Mouse (Mus musculus) thymus, postnatal 10 days (tissue): ENCODE measurements around the gene Gm20388.

Source experiments
- DNase-seq, 2 experiments: peaks; one replicate each; pipeline ENCODE4 v3.0.0; 2021; ENCODE audit warnings: low spot score in 2 of 2

Gene Gm20388

DNA sequence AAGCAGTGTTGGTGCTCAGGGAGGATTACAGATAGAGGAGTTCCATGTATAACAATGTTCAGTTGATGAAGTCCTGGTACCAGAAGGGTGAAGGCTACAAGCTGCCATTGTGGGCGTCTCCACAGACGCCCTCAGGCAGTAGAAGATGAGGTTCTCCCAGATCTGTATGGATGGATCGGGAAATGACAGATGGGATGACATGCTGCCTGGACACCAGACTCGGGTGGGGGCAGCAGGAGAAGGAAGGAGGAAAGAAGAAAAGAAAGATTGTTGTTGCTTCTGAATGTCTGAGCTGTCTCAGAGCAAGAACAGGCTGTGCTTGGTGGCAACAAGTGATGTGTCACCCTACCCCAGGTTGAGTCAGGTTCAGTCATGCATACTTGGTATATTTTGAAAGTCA is 2117.5 kb downstream of the Gm20388 start:
- DNase-seq: no peak

DNA sequence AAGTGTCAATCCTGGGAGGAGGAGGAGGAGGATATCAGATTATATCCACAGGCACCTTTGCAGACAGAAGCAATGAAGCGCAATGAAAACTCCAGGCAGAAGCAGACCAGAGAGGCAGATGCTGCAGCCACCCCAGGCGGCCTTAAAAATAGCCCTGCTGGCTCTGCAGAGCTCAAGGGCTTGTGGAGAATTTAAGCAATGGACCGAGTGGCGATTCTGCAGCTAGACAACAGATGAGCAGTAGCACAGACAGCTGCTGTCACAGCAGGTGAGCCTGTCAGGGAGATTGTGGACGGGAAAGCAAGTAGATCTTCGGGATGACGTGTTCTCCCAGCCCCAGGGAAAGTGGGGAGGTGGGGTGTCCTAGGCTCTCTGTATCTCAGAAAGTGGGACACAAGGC is 2120.3 kb downstream of the Gm20388 start:
- no peak for DNase-seq

DNA sequence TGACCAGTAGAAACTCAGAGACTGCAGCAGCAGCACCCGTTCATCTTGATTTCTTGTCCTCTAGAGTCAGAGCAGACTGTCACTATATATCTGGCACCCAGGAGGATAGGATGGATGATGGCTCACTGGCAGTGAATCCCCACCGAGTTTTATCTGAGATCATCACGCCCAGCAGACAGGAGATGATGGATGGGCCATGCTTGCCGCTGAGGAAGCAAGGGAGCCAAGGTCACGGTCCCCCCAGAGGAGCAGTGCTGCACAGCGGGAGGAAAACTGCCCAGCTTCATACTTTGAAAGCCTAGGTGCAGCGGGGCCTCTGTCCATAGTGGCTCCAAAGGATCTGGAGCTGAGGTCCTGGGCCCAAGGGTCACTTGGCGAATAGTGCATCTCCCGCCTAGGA is 2122.1 kb downstream of the Gm20388 start:
- DNase-seq: no peak

DNA sequence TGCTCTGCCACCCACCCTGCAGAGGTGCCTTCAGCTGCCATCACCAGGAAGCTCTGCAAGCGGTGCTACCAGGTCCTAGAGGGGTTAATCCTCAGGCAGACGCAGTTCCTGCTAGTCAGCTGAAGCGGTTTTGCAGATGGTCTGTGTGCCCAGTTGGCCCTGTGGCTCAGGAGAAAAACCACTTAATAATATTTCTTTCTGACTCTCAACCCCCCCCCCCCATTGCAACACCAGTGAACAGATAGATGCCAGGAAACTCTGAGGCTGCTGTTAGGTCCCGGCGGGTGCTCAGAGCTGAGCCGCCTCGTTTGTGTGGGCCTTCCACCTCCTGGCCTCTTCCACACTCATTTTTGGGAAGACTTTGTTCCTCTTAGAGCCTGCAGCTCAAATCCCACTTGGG is 2124.9 kb downstream of the Gm20388 start:
- no peak for DNase-seq

DNA sequence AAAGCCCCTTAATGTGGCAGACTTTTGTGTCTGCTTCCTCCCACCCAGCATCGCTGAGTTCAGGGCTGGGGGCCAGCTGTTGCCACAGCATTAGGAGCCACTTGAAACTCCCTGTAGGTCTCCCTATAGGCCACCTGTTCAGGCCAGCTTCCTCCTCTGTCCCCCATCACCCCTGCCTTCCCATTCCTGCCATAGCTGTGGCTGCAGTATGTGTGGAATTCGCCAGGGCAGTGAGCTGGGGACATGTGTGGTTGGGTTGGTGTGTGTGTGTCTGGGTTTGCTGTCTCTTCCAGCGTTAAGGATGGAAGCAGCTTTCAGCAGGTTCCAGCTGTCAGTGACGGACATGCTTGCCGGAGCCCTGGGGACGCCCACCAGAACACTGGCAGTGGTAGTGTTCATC is 2125.7 kb downstream of the Gm20388 start:
- DNase-seq: no peak

DNA sequence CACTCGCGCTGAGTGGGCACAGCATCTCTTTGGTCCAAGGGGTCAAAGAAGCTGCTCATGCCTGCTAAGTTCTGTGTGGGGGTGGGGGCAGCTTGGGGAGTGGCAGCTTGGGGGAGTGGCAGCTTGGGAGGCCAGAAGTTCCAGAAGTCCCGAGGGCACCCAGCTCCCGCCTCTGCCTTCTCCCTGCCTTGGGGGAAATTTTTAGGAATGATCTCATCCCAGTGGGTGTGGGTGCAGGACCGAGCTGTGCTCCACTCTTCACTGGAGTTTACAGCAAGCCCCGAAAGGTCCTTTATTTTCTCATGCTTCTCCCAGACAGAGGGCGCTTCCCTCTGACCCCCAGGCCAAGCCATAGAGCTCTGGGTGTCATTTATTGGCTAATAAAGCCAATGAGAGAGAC is 2126.6 kb downstream of the Gm20388 start:
- DNase-seq: no peak

DNA sequence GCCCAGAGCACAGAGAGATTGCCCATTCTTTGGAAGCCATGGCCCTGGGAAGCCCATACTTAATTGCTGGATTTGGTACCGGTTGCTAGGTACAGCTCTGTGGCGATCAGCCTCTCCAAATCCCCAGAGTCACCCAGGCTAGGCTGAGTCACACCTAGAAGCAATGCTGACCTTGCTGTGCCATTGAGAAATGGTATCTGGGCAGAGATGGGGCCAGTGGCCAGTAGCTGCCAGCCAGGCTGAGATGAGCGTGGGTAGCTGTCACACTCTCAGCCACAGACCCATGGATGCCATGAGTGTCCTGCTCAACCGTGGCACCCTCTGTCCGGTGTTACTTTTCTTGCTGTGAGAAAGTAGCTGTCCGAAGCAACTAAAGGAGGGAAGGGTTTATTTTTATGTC is 2127.4 kb downstream of the Gm20388 start:
- DNase-seq: no peak

DNA sequence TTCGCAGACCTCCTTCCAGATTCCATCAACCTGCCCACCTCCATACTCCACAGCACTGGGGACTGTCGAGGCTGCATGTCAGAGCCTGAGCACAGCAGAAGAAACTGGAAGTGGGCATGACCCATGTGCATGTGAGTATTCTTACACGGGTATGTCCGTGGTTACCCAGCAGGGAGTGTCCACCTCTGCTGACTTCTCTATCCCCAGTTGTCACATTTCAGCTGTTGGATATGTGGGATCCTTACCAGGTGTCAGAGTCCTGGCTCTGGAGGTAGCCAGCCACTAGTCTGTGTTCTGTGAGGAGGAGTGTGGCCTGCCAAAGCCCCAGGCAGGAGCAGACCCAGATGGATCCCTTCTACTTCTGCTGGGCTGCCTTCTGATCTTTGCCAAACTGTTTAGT is 2128.8 kb downstream of the Gm20388 start:
- DNase-seq: no peak

DNA sequence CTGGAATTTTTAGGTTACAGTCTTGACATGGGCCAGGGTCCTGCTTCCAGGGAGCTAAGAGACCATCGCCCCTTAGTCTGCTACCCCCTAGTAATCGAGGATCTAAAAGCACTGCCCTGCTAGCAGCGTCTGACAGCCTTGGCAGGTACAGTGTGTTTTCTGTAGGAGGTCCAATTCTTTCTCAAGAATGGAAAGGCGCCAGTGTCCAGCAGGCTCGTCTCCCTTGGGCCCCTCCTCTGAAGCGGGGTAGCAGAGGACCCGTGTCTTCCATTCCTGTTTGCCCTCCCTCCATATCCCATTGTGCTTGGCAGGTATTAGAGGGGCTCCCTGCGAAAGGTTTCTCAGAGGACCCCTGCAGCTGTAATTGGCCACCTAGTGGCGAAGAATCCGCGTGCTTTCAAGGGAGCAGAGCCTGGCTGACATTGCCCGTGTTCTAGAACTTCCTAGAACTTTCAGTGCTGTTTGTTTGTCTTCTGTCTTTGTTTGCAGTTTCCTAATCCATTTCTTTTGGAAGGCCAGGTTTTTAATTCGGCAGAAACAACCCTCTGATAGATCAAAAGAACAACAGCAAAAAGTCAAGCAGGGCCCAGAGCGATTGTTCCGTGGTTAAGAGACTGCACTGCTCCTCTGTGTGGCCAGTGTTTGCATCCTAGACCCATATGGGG is 2136.7 kb downstream of the Gm20388 start:
- DNase-seq: no peak

DNA sequence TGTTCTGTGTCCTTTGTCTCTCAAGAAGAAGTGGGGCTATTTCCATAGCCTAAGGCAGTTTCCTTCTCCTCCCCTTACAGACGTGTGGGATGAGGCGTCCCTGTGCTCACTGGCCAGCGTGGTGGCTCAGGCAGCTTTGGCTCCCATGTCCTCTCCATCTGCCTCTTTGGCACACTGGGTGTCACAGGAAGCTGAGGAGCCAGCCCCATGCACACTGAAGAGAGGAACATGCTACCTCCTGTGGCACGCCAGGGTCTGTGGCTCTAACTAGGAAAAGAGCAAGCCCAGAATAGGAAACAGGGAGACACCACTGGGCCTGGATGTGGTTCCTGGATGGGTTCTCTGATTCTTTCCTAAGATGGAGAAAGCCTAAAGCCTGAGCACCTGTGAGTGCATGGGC is 2138.6 kb downstream of the Gm20388 start:
- no peak for DNase-seq

DNA sequence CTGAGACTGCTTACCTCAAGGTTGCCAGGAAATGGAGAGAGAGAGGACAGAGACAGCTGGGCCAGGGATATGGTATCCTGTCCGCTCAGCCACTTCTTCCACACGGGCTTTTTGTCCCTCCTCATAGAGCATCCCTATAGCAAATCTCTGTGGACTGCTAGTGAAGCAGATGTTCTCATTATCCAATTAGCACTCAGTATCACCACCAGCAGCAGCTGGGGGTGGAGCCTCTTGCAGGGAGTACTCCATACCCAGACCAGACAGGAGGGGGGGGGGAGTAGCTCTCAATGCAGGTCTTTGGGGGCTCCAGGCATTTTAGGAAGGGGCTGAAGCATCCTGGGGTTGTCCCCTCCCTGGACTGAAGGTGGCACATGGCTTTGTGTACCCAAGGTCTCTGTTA is 2139.3 kb downstream of the Gm20388 start:
- no peak for DNase-seq

DNA sequence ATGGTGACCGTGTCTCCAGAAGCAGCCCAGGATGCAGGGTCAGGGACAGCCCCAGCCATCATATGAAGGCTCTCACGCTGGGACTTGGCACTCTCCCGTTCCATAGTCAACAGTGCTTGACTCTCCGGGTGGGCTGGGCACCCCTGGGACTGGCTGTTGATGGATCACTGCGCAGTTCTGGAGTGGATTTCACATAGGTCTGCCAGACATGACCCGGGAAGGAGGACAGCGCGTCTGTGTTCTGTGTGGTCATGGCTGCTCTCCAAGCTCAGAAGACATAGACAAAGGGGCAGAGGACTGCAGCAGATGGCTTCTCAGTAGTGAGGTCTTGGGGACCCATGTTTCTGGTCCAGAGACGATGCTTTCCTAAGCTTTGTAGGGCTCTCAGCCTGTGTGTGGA is 2140.0 kb downstream of the Gm20388 start:
- DNase-seq: no peak

DNA sequence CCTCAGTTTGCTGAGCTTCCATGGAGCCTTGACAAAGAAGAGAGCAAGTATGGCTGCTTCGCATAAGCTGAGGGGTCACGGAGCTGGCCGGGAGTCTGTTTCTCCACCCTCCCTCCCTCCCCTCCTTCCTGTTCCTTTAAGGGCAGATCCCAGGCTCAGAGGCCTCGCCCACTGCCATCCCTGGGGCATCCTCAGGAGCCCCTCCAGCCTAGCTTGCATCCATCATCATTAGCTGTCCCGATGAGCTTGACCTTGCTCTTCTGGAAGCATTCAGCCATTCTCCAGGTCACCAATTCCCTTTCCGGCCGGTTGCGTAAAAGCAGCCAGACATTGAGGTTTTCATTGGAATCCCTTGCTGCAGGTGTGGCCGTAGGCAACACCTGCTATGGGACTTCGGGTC is 2144.7 kb downstream of the Gm20388 start:
- no peak for DNase-seq

DNA sequence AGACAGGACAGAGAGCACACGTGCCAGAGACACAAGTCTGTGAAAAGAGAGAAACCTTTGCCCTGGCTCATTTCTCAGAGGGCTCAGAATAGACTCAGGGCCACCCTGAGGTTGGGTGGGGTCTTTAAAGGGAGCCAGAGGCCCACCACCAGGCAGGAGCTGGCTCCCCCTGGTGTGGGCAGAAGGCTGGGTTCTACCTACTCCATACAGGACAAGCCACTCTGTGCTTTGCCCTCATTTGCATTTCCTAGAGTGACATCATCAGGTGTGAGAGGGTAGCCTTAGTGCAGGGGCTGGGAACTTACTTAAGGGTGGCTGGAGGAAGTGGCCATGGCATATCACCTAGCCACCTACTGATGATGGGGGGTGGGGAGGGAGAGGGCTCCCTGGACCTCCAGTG is 2145.5 kb downstream of the Gm20388 start:
- no peak for DNase-seq

DNA sequence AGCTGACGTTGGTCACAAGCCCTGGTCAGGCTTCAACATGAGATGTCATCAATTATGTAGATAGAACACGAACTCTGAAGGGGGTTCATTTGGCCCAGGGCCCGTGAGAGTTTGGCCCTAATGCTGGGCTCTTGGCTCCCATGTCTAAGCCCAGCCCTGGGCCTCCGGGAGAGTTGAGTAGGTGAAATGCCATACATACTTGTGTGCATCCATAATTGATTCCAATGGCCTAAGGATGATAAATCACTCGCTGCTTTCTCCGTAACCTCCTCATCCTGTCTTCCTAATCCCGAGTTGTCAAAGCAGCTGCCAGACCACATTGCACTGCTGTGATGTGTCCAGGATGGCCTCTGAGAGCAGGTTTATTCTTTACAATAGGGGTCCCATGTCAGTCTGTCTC is 2146.2 kb downstream of the Gm20388 start:
- no peak for DNase-seq

DNA sequence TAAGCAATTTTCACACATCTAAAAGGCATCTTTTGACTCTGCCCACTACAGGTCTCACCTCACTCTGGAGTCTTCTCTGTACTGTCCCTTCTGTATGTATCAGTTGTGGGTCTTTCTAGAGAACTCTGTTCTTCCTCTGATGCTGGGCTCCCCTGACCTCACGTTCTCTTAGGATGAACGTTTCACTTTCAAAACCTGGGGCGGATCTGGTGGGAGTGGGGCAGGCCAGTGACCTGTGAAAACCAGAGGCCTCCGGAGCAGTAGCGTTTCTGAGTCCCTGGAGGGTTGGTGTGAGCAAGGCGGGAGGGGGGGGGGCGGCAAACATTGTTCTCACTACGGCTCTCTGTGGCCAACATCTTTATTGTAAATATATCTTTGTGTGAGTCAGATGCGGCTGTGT is 2147.9 kb downstream of the Gm20388 start:
- DNase-seq: no peak

DNA sequence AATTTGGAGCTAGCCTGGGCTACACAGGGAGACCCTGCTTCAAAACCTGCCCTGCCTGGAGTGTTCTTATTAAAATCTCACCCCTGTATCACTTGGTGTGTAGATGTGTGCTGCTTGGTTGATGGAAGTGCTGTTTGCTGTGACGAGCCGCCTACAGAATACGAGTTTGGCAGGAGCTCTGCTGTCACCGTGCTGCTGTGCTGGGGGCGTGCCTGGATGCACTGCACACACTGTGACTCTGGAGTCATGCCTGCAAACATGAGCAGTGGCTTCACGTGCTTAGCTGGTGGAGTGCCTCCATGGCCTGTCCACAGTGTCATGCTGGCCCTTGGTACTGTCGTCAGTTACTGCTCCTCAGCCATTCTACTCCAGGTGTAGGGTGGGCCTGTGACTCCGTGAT is 2148.3 kb downstream of the Gm20388 start:
- no peak for DNase-seq

DNA sequence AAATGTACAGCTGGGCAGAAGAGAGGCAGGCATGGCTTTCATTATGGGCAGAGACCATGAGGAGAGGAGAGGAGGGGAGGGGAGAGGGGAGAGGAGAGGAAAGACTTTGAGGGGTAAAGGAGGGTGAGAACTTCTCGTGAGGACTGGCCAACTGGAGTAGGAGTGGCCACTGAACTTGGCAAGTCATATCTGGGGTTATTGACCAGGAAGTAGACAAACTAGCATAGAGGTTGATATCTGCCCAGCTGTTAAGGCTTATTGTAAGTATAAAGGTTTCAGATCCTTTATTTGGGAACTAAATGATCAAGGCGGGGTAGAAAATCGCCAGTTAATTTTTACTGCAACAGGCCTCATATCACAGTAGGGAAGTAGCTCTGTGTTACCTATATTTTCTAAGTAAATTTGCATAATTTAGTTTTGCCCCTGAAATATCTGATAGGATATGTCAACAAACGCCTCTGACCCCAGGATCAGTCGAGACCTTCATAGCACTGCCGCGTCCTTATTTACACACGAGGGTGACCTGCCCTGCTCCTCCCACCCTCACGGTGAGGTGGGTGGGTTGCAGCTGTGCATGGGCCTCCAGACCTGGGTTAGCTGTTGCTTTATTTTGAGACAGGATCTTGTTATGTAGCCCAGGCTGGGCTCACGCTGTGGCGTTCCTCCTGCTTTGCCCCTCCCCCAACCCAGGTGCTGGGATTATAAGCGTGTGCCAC is 2152.0 kb downstream of the Gm20388 start:
- no peak for DNase-seq

DNA sequence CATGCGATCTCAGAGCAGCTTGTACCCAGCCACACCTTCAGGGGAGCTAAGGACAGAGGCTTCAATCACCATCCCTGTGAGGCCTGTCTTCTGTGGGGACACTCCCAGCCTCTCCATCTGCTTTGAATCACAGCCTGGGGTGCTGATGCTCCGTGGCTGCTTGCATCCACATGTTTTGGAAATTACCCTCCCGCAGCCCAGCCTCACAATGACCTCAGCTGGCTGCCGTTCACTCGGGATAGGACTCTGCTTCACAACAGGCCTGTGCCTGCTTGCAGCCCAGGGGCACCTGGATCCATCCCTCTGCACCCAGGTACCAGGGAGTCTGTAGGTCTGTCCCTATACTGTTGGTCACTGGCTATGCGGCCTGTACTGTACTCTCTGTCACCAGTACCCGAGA is 2153.7 kb downstream of the Gm20388 start:
- DNase-seq: no peak

DNA sequence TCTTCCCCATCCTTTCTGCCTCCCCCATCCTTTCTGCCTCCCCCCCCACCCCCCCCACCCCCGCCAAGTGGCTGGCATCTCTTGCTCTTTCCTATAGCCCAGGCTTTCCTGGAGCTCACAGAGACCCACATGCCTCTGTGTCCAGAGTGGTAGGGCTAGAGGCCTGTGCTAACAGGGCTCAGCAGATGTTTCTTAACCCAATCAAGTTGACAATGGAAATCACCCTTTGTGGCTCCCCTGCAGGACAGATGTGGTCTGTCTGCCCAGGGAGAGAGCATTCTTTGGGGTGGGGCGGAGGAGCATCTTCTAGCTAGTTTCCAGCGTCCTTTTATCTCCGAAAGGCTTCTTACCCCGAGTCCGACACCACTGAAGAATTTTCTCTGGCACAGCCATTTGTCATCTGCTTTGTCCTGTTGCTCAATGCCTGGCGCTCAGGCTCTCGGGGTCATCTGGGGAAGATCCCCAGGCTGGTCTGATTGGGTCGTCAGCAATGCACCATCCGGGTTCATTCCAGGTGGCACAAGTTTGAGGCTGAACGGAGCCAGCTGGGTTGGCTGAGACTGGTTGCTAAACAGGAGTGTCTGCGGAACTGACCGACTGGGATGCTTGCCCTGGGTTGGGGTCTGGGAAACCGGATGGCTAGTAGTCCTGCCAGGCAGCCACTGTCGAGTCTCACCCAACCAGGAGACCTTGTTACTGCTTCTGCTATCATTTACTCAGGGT is 2157.3 kb downstream of the Gm20388 start:
- no peak for DNase-seq

DNA sequence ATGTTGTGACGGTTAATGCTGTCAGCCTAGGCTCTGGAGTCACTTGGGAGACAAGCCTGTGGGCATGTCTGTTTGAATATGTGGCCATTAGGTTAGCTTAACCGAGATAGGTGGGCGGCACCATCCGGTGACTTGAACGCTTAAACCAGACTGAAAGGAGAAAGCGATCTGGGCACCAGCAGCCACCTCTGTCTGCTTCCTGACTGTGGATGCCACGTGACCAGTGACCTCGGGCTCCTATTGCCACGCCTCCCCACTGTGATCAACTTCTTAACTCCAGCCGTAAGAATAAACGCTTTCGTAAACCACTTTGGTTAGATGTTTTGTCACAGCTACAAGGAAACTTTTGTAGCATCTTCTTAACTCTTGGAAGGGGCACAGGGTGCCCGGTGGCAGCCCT is 2158.0 kb downstream of the Gm20388 start:
- DNase-seq: no peak

DNA sequence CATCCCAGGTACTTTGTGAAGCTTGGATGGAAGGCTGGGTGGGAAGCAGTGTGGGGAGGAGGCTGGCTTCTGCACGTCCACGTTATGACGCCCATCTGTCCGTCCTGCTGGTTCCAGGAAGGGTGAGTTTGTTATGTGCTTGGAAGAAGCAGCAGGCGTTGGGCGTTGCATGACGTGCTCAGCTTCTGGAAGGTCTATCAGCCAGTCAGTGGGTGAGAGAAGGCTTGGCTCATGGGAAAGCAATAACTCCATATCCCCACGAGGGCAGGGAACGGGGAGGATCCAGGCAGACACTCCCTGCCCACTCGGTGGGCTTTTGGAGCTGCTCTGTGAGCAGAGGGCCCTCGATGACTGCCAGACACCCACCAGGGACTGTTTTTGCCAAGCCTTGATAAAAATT is 2158.6 kb downstream of the Gm20388 start:
- DNase-seq: no peak

DNA sequence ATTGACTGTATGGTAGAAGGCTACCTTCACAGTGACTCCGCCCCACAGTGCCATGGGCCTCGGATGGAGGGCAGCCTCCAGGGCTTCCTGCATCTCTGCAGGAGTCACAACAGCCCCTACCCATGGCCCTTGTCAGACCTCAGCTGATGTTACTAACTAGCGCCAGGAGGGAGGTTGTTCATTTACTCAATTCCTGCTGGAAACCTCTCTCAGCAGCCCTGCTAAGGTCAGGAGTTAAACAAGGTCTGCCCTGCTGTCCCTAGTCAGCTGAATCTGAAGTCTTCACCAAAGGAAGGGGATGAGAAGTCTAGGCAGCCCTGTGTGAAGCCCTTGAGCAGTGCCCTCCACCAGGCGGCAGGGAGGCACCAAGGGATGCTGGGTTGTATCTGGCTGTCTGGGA is 2160.6 kb downstream of the Gm20388 start:
- no peak for DNase-seq
